ENCODE assay signal across 8 mouse cellular contexts in genomic region chr7:36071774-36072173, GRCm38 (mm10).
A peak's percentile ranks its signal among the peaks of the same experiment; 100 is the strongest.
DNase-seq lines count a peak whose midpoint lies in the region; ATAC-seq and TF ChIP-seq lines count a peak whose summit lies in the region.

No protein-coding gene starts in this region.

- no peaks in the 10 kb centered on the region for H3K4me1 ChIP-seq in spleen, adult 2 months (ENCODE audit: control insufficient read depth, insufficient read depth, insufficient read length)
- peaks cover 17% of the 10 kb centered on the region for H3K4me1 ChIP-seq in heart, embryonic 12.5 days (replicated peaks)
- peaks cover 25% of the 10 kb centered on the region for H3K4me1 ChIP-seq in limb, embryonic 13.5 days

- H3K27ac ChIP-seq in spleen, adult 2 months (ENCODE audit: insufficient read depth, low read length): no peak overlapping the region
- H3K27ac ChIP-seq in heart, embryonic 12.5 days (ENCODE audit: poor library complexity, severe bottlenecking): no peak overlapping the region
- no peak overlapping the region for H3K27ac ChIP-seq in limb, embryonic 13.5 days

- H3K4me3 ChIP-seq in spleen, adult 2 months (ENCODE audit: extremely low read depth, insufficient read depth, insufficient read length): no peak overlapping the region
- peak overlapping the region; percentile 27 for H3K4me3 ChIP-seq in heart, embryonic 12.5 days
- peak overlapping the region; percentile 21 for H3K4me3 ChIP-seq in limb, embryonic 13.5 days

- ATAC-seq in heart, embryonic 12.5 days (ENCODE audit: insufficient number of reproducible peaks, low FRiP score): no peak
- ATAC-seq in limb, embryonic 13.5 days (ENCODE audit: low FRiP score, low read depth): no peak

- H3K9me3 ChIP-seq in heart, embryonic 12.5 days (replicated peaks): no peaks in the 10 kb centered on the region
- H3K9me3 ChIP-seq in limb, embryonic 13.5 days: no peaks in the 10 kb centered on the region

- WGBS in spleen, adult 2 months: 10% methylated on average over 13 of the region's 13 CpGs
- WGBS in heart, embryonic 12.5 days: 8% methylated on average over 13 of the region's 13 CpGs
- WGBS in limb, embryonic 13.5 days: 6% methylated on average over 13 of the region's 13 CpGs

- H3K27me3 ChIP-seq in spleen, adult 2 months (ENCODE audit: control insufficient read depth, insufficient read depth, low read length): no peaks in the 10 kb centered on the region
- H3K27me3 ChIP-seq in heart, embryonic 12.5 days (replicated peaks): peaks cover 8% of the 10 kb centered on the region
- peaks cover 52% of the 10 kb centered on the region for H3K27me3 ChIP-seq in limb, embryonic 13.5 days

- no peak for TF ChIP-seq POLR2A in spleen, adult 2 months (IDR thresholded peaks at IDR 0.05; ENCODE audit: low read depth, low read length)

- no peaks in the 10 kb centered on the region for H3K36me3 ChIP-seq in spleen, adult 2 months (ENCODE audit: control insufficient read depth, insufficient read depth, low read length)
- no peaks in the 10 kb centered on the region for H3K36me3 ChIP-seq in heart, embryonic 12.5 days
- H3K36me3 ChIP-seq in limb, embryonic 13.5 days: no peaks in the 10 kb centered on the region

- peak overlapping the region; percentile 62 for H3K4me2 ChIP-seq in heart, embryonic 12.5 days
- H3K4me2 ChIP-seq in limb, embryonic 13.5 days (replicated peaks): peak overlapping the region; percentile 48

- no peak overlapping the region for H3K9ac ChIP-seq in heart, embryonic 12.5 days
- H3K9ac ChIP-seq in limb, embryonic 13.5 days: no peak overlapping the region

- TF ChIP-seq CTCF in spleen, adult 2 months (IDR thresholded peaks at IDR 0.05; ENCODE audit: extremely low read depth, insufficient read depth, insufficient read length, insufficient replicate concordance): 0 out of 2 replicates have a peak, but pooled peaks have one; percentile 31

- peak; percentile 3 for DNase-seq in cerebellum, adult 8-10 months
- no peak for DNase-seq in cerebellum, adult 9-11 months
- no peak for DNase-seq in spleen, adult 2 months (ENCODE audit: low read depth in 1 of 2, low spot score in 2 of 2)
- no peak for DNase-seq in spleen, postnatal 4 days (ENCODE audit: low spot score in 2 of 2)
- DNase-seq in naive thymus-derived CD4-positive, alpha-beta T cell, adult 2 months (ENCODE audit: low read depth): peak; percentile 7
- DNase-seq in c-Kit-positive CD71-positive TER-119-positive erythroid progenitor cells, embryonic 14.5 days (ENCODE audit: low spot score): no peak

Comparison
In these comparisons a context has a peak if more than half of its experiments do, and no peak if none do; other contexts are left out.
1. DNase-seq: peak in cerebellum, adult 8-10 months (single experiment) and naive thymus-derived CD4-positive, alpha-beta T cell, adult 2 months (single experiment); none in cerebellum, adult 9-11 months (single experiment), spleen, adult 2 months (0 of 2), spleen, postnatal 4 days (0 of 2) and c-Kit-positive CD71-positive TER-119-positive erythroid progenitor cells, embryonic 14.5 days (single experiment).